Mouse (Mus musculus) lung, postnatal 4 days (tissue): ENCODE measurements around the gene Olfr1002.
"Not testable (repeated sequence)": the region's sequence is repeated elsewhere in the genome, so short reads cannot be mapped to it uniquely, and the experiment has no call there.

ENCODE experiments used
- DNase-seq, 2 experiments: peaks; one replicate each; pipeline ENCODE4 v3.0.0; 2021

Olfr1002 gene

DNA sequence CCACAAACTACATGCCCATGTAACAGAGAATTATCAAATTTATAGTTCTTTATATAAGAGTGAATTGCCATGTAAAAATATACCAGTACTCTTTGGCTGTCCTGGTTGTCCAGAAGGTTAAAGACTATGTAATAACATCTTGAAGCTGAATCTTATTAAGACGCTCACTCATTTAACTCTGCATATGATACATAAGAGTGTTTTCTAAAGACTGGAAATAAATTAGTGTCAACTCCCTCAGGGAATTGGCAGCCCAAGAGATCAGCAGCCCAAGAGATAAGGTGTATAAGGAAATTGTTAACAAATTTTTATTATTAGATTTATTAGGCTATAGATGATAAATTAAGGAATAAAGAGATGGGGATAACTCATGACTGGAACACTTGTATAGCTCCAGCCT is at the start of gene Olfr1002:
Gene Olfr1002, minus strand, starts transcription at position 101 of the 400 bp plus-strand sequence.
- DNase-seq: no peak

DNA sequence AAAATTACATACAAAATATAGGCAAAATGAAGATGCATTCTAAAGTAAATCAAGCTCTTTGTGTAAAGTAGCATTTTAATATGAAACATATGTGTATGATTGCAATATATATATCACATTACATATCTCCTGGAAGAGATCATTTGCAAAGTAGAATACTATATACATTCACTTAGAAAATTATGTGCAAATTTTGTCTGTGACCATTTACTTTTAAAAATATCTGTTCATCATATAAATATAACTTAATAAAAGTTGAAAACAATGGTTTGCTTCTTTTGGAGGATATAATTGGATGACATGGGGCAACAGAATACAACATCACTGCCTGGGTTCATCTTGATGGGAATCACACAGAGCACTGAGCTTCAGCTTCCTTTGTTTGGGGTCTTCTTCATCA is 38.6 kb upstream of the Olfr1002 start, which contains the start of gene Olfr1008:
Gene Olfr1008, plus strand, starts transcription at position 301 of the 400 bp plus-strand sequence.
- no peak for DNase-seq

DNA sequence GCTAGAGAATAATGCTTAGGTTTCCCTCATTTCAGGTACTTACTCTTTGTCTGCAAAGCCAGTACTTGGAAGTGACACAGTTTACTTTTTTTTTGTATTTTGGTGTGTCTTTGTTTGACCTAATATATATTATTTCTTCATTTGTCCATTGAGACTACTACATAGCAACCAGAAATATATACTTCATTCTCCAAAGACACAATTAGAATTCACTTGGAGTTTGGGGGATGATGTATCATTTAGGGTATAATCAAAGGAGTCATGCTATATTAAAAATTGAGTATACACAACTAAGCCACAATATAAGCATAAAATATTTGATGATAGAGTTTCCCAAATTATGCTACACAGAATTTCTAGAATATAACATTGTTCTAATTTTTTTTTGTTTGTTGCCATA is 28.2 kb upstream of the Olfr1002 start, which contains the start of gene Olfr1006:
Gene Olfr1006, minus strand, starts transcription at position 101 of the 400 bp plus-strand sequence.
- no peak for DNase-seq

DNA sequence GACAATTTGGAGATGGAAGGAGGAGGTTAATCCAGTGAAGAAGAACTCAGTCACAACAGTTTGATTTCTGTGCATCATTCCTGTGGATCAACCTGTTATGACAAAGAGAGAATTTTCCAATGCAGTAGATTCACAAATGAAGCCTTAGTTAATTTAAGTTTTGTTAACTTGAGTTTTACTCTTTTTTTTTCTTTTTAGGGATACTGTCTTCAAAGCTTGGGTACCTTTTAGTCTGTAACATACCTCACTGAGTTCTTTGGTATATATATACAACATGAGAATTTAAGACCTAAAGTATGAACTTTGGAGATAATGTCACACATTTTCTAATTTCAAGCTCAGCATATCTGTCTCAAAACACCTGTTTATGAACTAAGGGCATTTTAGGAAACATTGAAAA is 13.9 kb upstream of the Olfr1002 start, which contains the start of gene Olfr154:
Gene Olfr154, minus strand, starts transcription at position 101 of the 400 bp plus-strand sequence.
- not testable (repeated sequence) for DNase-seq

DNA sequence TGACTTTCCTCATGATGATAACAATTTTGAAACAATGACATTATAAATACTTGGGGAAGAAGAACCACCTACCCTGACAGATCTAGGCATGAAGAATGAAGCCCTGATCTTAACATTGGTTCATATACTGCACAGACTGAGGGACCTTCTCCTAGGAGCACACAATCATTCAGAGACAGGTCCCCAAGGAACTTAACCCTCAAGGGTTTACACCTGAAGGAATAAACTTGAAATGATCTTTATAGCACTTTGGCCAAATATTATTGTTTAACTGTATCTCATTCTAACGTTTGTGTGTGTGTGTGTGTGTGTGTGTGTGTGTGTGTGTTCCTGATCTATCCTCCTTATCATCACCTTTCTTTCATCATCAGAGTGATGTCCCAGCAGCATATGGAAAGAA is 38.7 kb downstream of the Olfr1002 start, which contains the start of gene Olfr1000:
Gene Olfr1000, minus strand, starts transcription at position 101 of the 400 bp plus-strand sequence.
- DNase-seq: no peak
